Mouse (Mus musculus): Measurements from ENCODE around the gene Sez6l2. TPM values are rescaled to one million over a fixed set of nuclear protein-coding genes. Genes with fewer than 3 reads are reported as not detected.

Sez6l2 gene
- polyA plus RNA-seq, 1 experiment from 2014 or later: 0.43 TPM

DNA sequence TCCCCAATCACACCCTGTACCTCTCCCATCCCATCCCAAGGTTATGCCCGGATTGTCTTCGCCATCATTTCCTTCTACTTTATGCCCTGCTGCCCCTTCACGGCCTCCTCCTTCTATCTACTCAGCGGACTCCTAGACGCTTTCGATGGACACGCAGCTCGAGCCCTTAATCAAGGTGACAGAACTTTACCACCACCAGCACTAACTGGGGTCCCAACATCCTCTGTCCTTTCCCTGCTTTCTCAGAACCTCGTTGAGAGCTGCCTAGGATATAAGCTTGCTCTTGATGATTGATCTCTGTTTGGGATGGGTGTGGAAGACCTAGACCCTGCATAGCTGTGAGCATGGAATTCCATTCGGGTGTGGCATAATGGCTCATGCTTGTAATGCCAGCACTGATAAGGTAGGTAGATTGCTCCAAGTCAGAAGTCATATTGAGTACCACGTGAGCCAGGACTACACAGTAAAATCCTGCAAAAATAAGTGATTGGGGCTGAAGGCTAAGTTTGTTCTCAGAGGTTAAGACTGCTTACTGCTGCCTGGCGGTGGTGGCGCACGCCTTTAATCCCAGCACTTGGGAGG lies 26.6 kb downstream of the Sez6l2 start:
- TF ChIP-seq EP300 (IDR thresholded peaks at IDR 0.05; ENCODE audit: low read depth) (no peak), CTCF (IDR thresholded peaks at IDR 0.05; ENCODE audit: low read depth) (no peak)
- ATAC-seq: no peak
- DNase-seq: no peak
- H3K27me3 ChIP-seq (ENCODE audit: insufficient read depth, low read length): no peaks in the 10 kb centered on the region
- peak overlapping the region; percentile 91 for H3K4me2 ChIP-seq (ENCODE audit: low read depth, low read length)
- peaks cover 27% of the 10 kb centered on the region for H3K4me1 ChIP-seq (ENCODE audit: insufficient read depth)
- H3K4me3 ChIP-seq (ENCODE audit: low read depth, low read length): peak overlapping the region; percentile 93
- H3K9me3 ChIP-seq (ENCODE audit: low read length): no peaks in the 10 kb centered on the region
- peak overlapping the region; percentile 95 for H3K9ac ChIP-seq (replicated peaks)
- WGBS (ENCODE audit: insufficient replicate concordance): 22% methylated on average over 14 of the region's 14 CpGs
- H3K36me3 ChIP-seq (replicated peaks; ENCODE audit: insufficient read depth, low read length): peaks cover 27% of the 10 kb centered on the region
- H3K27ac ChIP-seq (ENCODE audit: low read depth): peak overlapping the region; percentile 95

DNA sequence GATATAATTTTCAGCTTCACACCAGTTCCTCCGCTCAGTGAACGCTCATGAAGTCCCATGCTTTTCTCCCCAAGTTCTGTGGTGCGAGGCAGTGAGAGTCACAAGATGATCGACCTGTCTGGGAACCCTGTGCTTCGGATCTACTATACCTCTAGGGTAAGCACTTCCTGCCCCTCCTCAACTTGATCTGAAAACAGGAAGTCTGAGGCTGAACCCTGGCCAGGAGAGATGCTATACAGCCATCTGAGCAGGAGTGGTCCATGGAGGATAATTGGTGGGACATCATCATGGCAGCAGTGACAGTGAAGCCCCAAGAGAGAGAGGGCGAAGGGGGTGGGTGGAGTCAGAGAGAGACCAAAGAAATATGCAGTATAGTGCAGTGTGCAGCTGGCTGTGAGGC lies 28.5 kb downstream of the Sez6l2 start:
- 70% methylated on average over 6 of the region's 6 CpGs for WGBS (ENCODE audit: insufficient replicate concordance)
- Histone ChIP-seq H3K9ac (replicated peaks) (no peak overlapping the region), H3K27me3 (ENCODE audit: insufficient read depth, low read length) (no peaks in the 10 kb centered on the region), H3K4me1 (ENCODE audit: insufficient read depth) (peaks cover 31% of the 10 kb centered on the region), H3K27ac (ENCODE audit: low read depth) (no peak overlapping the region), H3K4me2 (ENCODE audit: low read depth, low read length) (no peak overlapping the region), H3K36me3 (replicated peaks; ENCODE audit: insufficient read depth, low read length) (peaks cover 27% of the 10 kb centered on the region), H3K9me3 (ENCODE audit: low read length) (no peaks in the 10 kb centered on the region), H3K4me3 (ENCODE audit: low read depth, low read length) (no peak overlapping the region)
- TF ChIP-seq EP300 (IDR thresholded peaks at IDR 0.05; ENCODE audit: low read depth): no peak
- no peak for TF ChIP-seq CTCF (IDR thresholded peaks at IDR 0.05; ENCODE audit: low read depth)
- DNase-seq (no peak), ATAC-seq (no peak)

DNA sequence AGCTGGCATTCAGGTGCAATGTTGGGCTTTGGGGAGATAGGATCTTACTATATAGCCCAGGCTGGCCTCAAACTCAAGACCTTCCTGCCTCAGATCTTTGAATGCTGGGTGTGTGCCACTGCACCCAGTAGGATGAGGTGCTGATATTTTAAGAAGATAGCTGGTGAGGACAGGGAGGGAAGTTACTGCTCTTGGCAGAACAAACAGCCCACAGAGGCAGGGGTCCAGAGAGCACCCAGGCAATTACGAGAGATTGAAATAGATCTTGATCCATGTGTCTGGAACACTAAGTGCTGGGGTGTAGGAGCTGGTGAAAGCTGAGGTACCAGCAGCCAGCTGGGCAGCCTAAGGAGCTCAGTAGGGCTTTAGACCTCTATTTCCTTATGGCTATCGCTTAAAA lies 31.2 kb downstream of the Sez6l2 start:
- no peaks in the 10 kb centered on the region for H3K9me3 ChIP-seq (ENCODE audit: low read length)
- TF ChIP-seq CTCF (IDR thresholded peaks at IDR 0.05; ENCODE audit: low read depth) (no peak), EP300 (IDR thresholded peaks at IDR 0.05; ENCODE audit: low read depth) (no peak)
- no peak overlapping the region for H3K4me2 ChIP-seq (ENCODE audit: low read depth, low read length)
- peaks cover 23% of the 10 kb centered on the region for H3K4me1 ChIP-seq (ENCODE audit: insufficient read depth)
- no peak overlapping the region for H3K4me3 ChIP-seq (ENCODE audit: low read depth, low read length)
- 89% methylated on average over 2 of the region's 2 CpGs for WGBS (ENCODE audit: insufficient replicate concordance)
- H3K27me3 ChIP-seq (ENCODE audit: insufficient read depth, low read length): no peaks in the 10 kb centered on the region
- H3K36me3 ChIP-seq (replicated peaks; ENCODE audit: insufficient read depth, low read length): peaks cover 27% of the 10 kb centered on the region
- DNase-seq (no peak), ATAC-seq (no peak)
- no peak overlapping the region for H3K27ac ChIP-seq (ENCODE audit: low read depth)
- H3K9ac ChIP-seq (replicated peaks): no peak overlapping the region

DNA sequence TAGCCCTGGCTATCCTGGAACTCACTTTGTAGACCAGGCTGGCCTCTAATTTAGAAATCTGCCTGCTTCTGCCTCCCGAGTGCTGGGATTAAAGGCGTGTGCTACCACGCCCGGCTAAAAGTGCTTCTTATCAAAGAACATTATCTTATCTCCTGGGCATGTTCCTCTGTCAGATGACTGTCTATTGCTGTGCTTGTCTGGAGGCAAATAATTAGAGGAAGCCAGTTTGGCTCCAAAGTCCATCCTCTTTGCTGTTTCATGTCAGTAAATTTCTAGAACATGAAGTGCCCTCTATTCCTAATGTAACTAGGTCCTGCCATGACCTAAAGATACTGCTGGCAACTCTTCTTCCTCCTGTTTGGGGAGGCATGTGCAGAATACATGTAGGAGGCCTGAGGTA lies 31.7 kb downstream of the Sez6l2 start:
- Histone ChIP-seq H3K36me3 (replicated peaks; ENCODE audit: insufficient read depth, low read length) (peaks cover 27% of the 10 kb centered on the region), H3K4me1 (ENCODE audit: insufficient read depth) (peaks cover 20% of the 10 kb centered on the region), H3K9ac (replicated peaks) (no peak overlapping the region), H3K4me2 (ENCODE audit: low read depth, low read length) (no peak overlapping the region), H3K4me3 (ENCODE audit: low read depth, low read length) (no peak overlapping the region), H3K9me3 (ENCODE audit: low read length) (no peaks in the 10 kb centered on the region), H3K27me3 (ENCODE audit: insufficient read depth, low read length) (no peaks in the 10 kb centered on the region), H3K27ac (ENCODE audit: low read depth) (no peak overlapping the region)
- WGBS (ENCODE audit: insufficient replicate concordance): 39% methylated on average over 4 of the region's 4 CpGs
- ATAC-seq (peak; percentile 31; the same call in 1 of the 2 replicates), DNase-seq (no peak)
- no peak for TF ChIP-seq CTCF (IDR thresholded peaks at IDR 0.05; ENCODE audit: low read depth)
- no peak for TF ChIP-seq EP300 (IDR thresholded peaks at IDR 0.05; ENCODE audit: low read depth)

DNA sequence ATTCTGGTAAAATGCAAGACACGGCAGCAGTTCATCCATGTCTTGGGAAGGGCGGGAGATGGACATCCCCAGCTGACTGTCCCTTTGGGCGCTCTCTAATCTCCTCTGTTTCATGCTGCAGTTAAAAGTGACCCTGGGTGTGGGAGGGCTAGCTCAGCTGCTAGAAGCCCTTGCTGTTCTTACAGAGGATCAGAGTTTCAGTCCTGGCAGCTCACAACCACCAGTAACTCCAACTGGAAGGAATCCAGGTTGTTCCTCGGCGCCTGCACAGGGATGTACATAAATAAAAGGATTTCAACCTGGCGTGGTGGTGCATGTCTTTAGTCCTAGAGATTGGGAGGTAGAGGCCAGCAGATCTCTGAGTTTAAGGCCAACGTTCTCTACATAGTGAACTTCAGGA lies 32.8 kb downstream of the Sez6l2 start:
- Histone ChIP-seq H3K9me3 (ENCODE audit: low read length) (no peaks in the 10 kb centered on the region), H3K4me3 (ENCODE audit: low read depth, low read length) (no peak overlapping the region), H3K27me3 (ENCODE audit: insufficient read depth, low read length) (no peaks in the 10 kb centered on the region), H3K27ac (ENCODE audit: low read depth) (no peak overlapping the region), H3K36me3 (replicated peaks; ENCODE audit: insufficient read depth, low read length) (peaks cover 23% of the 10 kb centered on the region), H3K4me2 (ENCODE audit: low read depth, low read length) (no peak overlapping the region), H3K4me1 (ENCODE audit: insufficient read depth) (peaks cover 11% of the 10 kb centered on the region), H3K9ac (replicated peaks) (no peak overlapping the region)
- DNase-seq (no peak), ATAC-seq (no peak)
- TF ChIP-seq EP300 (IDR thresholded peaks at IDR 0.05; ENCODE audit: low read depth): no peak
- no peak for TF ChIP-seq CTCF (IDR thresholded peaks at IDR 0.05; ENCODE audit: low read depth)
- WGBS (ENCODE audit: insufficient replicate concordance): 81% methylated on average over 7 of the region's 7 CpGs

DNA sequence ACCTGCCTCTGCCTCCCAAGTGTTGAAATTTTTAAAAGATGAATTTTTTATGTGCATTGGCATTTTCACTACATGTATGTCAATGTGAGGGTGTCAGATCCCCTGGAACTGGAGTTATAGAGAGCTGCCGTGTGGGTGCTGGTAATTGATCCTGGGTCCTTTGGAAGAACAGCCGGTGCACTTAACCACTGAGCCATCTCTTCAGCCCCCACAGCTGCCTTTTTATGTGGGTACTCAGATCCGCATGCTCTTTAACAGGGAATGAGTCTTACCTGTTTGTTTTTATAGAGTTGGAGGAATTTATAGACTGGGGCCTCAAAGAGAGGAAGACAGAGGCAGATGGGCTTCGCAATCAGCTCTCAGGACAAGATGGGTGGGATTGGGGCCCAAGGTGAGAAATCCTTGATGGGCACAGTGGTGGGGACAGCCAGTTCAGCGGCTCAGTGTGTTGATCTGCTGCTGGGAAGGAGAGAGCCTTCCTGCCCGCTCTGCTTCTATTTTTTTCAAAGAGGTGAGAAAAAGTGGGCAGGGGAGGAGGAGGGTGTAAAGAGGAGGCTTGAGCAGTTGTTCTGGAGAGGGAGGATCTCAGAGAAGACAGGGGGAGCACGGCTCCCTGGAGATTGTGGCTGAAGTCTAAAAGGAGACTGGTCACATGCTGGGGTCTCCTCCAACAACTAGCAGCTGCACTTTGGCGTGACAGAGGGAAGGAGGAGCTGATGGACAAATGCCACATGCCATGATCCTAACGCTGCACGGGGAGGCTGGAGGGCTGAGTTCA lies 34.5 kb downstream of the Sez6l2 start:
- no peak overlapping the region for H3K27ac ChIP-seq (ENCODE audit: low read depth)
- H3K36me3 ChIP-seq (replicated peaks; ENCODE audit: insufficient read depth, low read length): peaks cover 23% of the 10 kb centered on the region
- TF ChIP-seq EP300 (IDR thresholded peaks at IDR 0.05; ENCODE audit: low read depth): no peak
- TF ChIP-seq CTCF (IDR thresholded peaks at IDR 0.05; ENCODE audit: low read depth): no peak
- 64% methylated on average over 10 of the region's 10 CpGs for WGBS (ENCODE audit: insufficient replicate concordance)
- ATAC-seq (no peak), DNase-seq (no peak)
- H3K4me2 ChIP-seq (ENCODE audit: low read depth, low read length): no peak overlapping the region
- H3K27me3 ChIP-seq (ENCODE audit: insufficient read depth, low read length): no peaks in the 10 kb centered on the region
- no peaks in the 10 kb centered on the region for H3K9me3 ChIP-seq (ENCODE audit: low read length)
- peaks cover 8% of the 10 kb centered on the region; the same call in 1 of the 2 replicates for H3K4me1 ChIP-seq (ENCODE audit: insufficient read depth)
- no peak overlapping the region for H3K9ac ChIP-seq (replicated peaks)
- no peak overlapping the region for H3K4me3 ChIP-seq (ENCODE audit: low read depth, low read length)

Measured in liver, postnatal 0 days (tissue).